Mouse (Mus musculus) right cerebral cortex, postnatal 36 days (tissue): Measurements from ENCODE around the gene Med27.
A peak's percentile ranks its signal among the peaks of the same experiment; 100 is the strongest.

Experiments
- DNase-seq, 2 experiments: peaks; one replicate each; pipeline ENCODE4 v3.0.0; 2022; ENCODE audit warnings: low spot score in 2 of 2, mixed read lengths in 1 of 2

Gene Med27

DNA sequence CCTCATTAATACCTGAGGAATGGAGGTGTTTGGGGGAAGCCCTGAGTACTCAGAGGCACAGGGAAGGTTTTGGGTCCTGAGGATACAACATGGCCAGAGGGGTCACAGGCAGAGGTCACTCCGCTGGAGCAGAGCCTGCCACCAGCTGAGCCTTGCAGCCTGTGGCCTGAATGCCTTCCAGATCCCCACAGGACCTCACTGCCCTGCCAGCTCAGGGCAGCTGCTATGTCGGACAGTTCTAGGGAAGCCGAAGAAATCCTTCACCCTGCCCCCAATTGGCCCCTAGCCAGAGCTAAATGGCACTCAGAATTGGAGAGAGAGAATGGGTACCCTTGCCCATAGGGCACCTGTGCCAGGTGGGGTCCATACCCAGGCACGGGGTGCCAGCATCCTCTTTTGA is 214.8 kb downstream of the Med27 start:
- no peak for DNase-seq

DNA sequence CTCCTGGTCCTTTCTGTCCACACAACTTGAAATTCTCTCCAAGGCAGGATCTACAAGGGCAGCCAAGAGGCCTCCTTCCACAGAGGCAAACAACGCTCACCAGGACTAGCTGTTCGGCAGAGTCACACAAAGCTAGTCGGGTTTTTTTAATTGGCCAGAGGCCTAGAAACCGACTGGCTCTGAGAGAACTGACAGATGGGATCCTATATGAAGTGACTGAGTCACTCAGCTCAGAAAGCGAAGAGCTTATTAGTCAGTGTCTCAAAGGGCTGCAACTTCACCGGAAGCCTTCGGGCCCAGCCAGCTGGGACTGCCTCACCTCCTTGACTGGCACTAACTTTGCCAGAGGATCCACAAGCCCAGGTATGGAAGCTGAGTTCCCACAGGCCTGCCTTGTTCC is 217.4 kb downstream of the Med27 start:
- DNase-seq, result peak; percentile 51 to 69

DNA sequence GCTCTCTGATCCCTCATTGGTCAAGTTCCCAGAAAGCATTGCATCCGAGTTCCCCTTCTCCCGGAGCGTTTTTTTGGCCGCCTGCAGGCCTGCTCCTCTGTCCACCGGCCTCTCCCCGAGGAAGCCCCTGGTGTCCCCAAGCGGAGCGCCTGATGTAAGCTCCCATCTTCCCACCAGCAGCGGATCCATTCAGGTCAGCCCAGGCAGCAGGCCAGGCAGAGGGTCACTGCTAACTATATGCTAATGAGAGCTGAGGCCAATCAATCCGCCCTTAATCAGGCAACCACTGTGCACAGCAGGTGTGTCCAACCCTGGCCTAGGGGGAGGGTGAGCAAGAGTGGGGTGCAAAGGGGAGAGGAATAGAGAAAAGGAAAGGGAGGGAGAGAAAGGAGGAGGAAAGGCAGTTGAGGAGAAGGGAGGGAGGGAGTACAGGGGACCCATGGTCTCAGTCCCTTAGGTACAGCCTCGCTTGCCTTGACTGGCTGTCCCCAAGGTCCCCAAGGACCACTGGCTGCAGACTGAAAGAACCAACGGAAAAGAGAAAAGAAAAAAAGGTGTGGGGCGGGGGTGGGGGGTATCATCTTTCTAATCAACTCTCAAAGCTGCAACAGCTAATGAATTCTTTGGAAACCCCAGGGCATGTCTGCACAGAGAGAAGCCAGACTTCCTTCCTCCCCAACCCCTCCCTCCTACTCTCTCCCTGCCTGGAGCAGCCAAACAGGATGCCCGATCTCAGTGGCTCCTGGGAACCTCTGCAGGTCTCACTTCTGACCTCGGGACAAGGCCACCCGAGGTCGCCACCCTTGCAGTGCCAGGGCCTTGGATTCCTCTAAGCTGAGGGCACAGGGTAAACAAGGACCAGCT is 219.2 kb downstream of the Med27 start:
- no peak for DNase-seq

DNA sequence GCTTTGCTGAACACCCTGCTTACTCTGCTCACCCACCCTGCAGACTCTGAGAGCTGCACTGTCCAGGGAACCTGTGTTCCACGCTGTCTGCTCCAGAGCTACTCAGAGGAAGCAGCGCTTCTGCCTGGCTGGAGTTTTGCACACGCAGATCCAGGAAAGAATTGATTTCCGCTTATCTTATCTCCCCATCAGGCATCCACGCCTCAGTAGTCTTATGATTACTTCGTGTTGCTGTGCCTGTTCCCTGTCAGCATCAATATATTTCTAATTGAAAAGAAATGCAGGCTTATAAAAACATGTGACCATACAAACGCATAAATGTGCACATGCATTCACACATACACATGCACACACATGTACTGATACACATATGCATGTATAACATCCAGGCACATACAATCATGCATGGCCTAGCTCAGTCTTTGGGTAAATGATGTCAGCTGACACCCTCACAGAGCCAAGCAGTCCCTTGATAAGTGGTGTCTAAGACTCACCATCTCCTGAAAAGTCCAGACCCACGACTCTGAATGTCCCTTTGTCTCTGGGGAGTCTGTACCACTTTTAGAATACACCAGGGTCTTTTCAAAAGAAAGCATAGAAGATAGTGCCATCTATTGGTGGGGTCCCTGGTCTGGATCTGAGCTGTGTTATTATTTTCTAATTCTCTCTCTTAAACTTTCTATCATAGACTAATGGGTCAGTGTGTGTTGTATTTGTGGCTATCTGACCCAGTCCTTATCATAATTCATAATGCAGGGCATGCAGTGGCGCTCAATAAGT is 225.5 kb downstream of the Med27 start:
- no peak for DNase-seq

DNA sequence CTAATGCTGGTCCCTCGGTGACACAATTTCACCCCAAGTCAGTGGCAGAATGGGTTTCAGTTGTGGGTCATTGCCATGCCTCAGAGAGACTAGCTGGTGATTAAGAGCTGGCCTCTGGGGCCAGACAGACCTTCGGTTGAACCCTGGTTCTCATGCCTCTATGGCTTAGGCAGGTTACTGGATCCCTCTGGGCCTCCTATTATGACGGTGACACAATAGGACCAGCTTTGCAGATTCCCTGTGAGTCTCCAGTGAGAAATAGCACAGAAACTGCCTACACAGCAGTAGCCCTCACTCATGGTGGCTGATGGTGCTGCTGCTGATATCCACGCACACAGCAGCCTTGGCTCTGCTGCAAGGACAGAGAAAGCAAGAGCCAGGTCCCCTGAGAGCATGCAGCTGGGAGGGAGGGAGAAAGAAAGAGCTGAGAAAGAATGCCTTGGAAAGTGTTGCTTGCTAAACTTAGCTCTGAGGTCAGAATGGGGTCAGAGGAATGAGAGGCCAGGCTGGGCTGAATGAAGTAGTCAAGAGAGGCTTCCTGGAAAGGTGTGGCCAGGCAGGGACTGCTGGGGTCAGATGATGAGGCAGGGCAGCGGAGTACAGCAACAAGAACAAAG is 226.3 kb downstream of the Med27 start:
- no peak for DNase-seq

DNA sequence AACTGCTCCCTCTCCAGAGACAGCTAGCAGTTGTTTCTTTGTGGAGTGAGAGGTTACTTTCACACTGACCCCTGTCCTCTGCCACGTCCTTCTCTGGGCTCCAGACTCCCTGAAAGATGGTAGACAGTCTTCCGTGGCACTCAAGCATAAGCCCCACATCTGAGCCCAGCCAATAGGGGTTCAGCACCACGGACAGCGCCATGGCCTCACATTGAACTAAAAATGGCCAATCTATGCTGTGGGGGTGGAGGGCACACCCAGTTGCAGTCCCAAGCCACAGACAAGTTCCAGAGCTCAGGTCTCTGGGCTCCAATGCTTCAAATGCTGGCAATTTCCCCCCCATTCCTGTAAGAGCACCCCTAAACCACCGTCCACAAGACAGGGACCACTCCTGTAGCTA is 227.0 kb downstream of the Med27 start:
- no peak for DNase-seq

DNA sequence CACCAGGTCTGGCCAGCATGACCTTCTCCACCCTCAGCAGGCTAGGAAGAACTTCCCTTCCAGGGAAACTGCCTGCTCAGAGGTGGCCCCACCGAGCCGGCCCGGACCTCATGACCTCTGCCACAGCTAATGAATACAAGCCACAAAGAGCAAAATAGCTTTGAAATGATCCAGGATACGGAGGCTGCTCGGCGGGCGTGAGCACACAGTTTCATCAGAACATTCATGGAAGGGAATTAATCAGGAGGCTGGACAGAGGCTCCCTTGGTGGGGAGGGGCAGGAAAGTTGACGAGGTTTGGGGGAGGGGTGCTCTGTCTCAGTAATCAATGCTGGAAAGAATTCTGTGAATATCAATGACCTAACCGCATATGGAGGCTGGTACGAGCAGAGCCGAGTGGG is 227.6 kb downstream of the Med27 start:
- no peak for DNase-seq
